Mouse (Mus musculus) lung, postnatal 0 days (tissue): Measurements from ENCODE around the gene Erg. TPM values are rescaled to one million over a fixed set of nuclear protein-coding genes. Genes with fewer than 3 reads are reported as not detected.

ENCODE experiments used
- ATAC-seq: fragments of 200-750 bp; cut with Nextera tagmentation; 2 replicates; pipeline ENCODE4 v1.8.0; 2017; ENCODE audit warnings: moderate library complexity
- DNase-seq: peaks from one replicate; pipeline ENCODE4 v3.0.0-alpha.2; 2016; ENCODE audit warnings: low spot score
- H3K27ac ChIP-seq: fragments of 300-500 bp; sonication (generic); 2 replicates; pipeline ENCODE4 v1.5.1; 2014; ENCODE audit warnings: antibody characterized with exemption, mild to moderate bottlenecking, low read length, mixed read lengths
- H3K27me3 ChIP-seq: fragments of 300-500 bp; sonication (generic); replicated peaks from 2 replicates; pipeline ENCODE4 v1.6.1; 2014; ENCODE audit warnings: low read length, mixed read lengths; ENCODE audit not compliant: insufficient read depth
- H3K36me3 ChIP-seq: fragments of 300-500 bp; sonication (generic); 2 replicates; pipeline ENCODE4 v1.6.1; 2014; ENCODE audit warnings: low read length, mixed read lengths; ENCODE audit not compliant: insufficient read depth
- H3K4me1 ChIP-seq: fragments of 300-500 bp; sonication (generic); 2 replicates; pipeline ENCODE4 v1.6.1; 2014; ENCODE audit warnings: antibody characterized with exemption, low read depth, low read length, mixed read lengths; ENCODE audit not compliant: insufficient read depth
- H3K4me2 ChIP-seq: fragments of 300-500 bp; sonication (generic); replicated peaks from 2 replicates; pipeline ENCODE4 v1.6.1; 2014; ENCODE audit warnings: low read depth, mild to moderate bottlenecking, low read length, moderate library complexity, mixed read lengths
- H3K4me3 ChIP-seq: fragments of 300-500 bp; sonication (generic); 2 replicates; pipeline ENCODE4 v1.5.1; 2014; ENCODE audit warnings: low read depth, low read length
- H3K9ac ChIP-seq: fragments of 300-500 bp; sonication (generic); replicated peaks from 2 replicates; pipeline ENCODE4 v1.6.1; 2014; ENCODE audit warnings: low read depth, mild to moderate bottlenecking
- H3K9me3 ChIP-seq: fragments of 300-500 bp; sonication (generic); 2 replicates; pipeline ENCODE4 v1.6.1; 2016; ENCODE audit warnings: low read length, mixed read lengths
- CTCF ChIP-seq: IDR thresholded peaks from 2 replicates; pipeline ENCODE4 v1.5.1; 2016; ENCODE audit warnings: antibody characterized with exemption, mild to moderate bottlenecking
- EP300 ChIP-seq: IDR thresholded peaks from 2 replicates; pipeline ENCODE4 v1.6.1; 2016; ENCODE audit warnings: antibody characterized with exemption, mild to moderate bottlenecking, control low read depth
- WGBS: fragments of 180-500 bp; shearing (Covaris S2); extraction: QIAGEN DNeasy Blood & Tissue Kit; methylation state at CpG from one replicate; pipeline ENCODE4 v1.1.7; 2014; 5-methylcytosine and 5-hydroxymethylcytosine counted together
- polyA plus RNA-seq: library from polyadenylated mRNA; unstranded; fragments of >200 nt; fragmentation: Nextera tagmentation; extraction: Ambion mirVana; gene quantifications from 2 replicates; pipeline ENCODE4 v1.2.1, GENCODE M21; 2015

The Erg gene
- polyA plus RNA-seq, 1 experiment from 2014 or later: 13.2 TPM

- Histone ChIP-seq H3K4me3 (no peak overlapping the region), H3K4me2 (no peak overlapping the region), H3K27ac (no peak overlapping the region), H3K36me3 (no peaks in the 10 kb centered on the region), H3K27me3 (no peaks in the 10 kb centered on the region), H3K9me3 (no peaks in the 10 kb centered on the region), H3K4me1 (no peaks in the 10 kb centered on the region), H3K9ac (no peak overlapping the region)
- DNase-seq: peak; percentile 13
- WGBS: 72% methylated on average over 13 of the region's 13 CpGs
- TF ChIP-seq EP300: no peak
- peak; percentile 35; the same call in 1 of the 2 replicates for ATAC-seq
These were observed 13.2 kb downstream of the Erg start for GRCm38 (mm10) chr16:95573163-95573562.

GRCm38 (mm10) chr16:95570616-95571015 lies 15.8 kb downstream of the Erg start:
- Histone ChIP-seq H3K9me3 (no peaks in the 10 kb centered on the region), H3K4me1 (no peaks in the 10 kb centered on the region), H3K9ac (no peak overlapping the region), H3K4me3 (no peak overlapping the region), H3K4me2 (no peak overlapping the region), H3K36me3 (no peaks in the 10 kb centered on the region), H3K27ac (no peak overlapping the region), H3K27me3 (no peaks in the 10 kb centered on the region)
- TF ChIP-seq EP300 (no peak), CTCF (peak; percentile 75)
- ATAC-seq (no peak), DNase-seq (peak; percentile 18)
- WGBS: 5% methylated on average over 1 of the region's 1 CpGs

- no peaks in the 10 kb centered on the region for H3K4me1 ChIP-seq
- ATAC-seq: no peak
- no peaks in the 10 kb centered on the region for H3K27me3 ChIP-seq
These were observed 29.6 kb downstream of the Erg start for GRCm38 (mm10) chr16:95556834-95557233.

GRCm38 (mm10) chr16:95553136-95553535 lies 33.3 kb downstream of the Erg start:
- H3K4me2 ChIP-seq: no peak overlapping the region
- H3K27ac ChIP-seq: no peak overlapping the region
- no peak overlapping the region for H3K9ac ChIP-seq
- H3K4me3 ChIP-seq: no peak overlapping the region
- DNase-seq: no peak
- TF ChIP-seq CTCF (no peak), EP300 (no peak)
- no peak for ATAC-seq
- H3K27me3 ChIP-seq: no peaks in the 10 kb centered on the region
- no peaks in the 10 kb centered on the region for H3K4me1 ChIP-seq
- H3K9me3 ChIP-seq: no peaks in the 10 kb centered on the region
- no peaks in the 10 kb centered on the region for H3K36me3 ChIP-seq
- WGBS: 83% methylated on average over 2 of the region's 2 CpGs

More at GRCm38 (mm10) chr16:95556834-95557233, 29.6 kb downstream of the Erg start:
- Histone ChIP-seq H3K9me3 (no peaks in the 10 kb centered on the region), H3K9ac (no peak overlapping the region), H3K4me3 (no peak overlapping the region), H3K36me3 (no peaks in the 10 kb centered on the region), H3K27ac (no peak overlapping the region), H3K4me2 (no peak overlapping the region)
- TF ChIP-seq CTCF (no peak), EP300 (no peak)
- 60% methylated on average over 4 of the region's 4 CpGs for WGBS
- DNase-seq: no peak

GRCm38 (mm10) chr16:95552495-95552894 lies 33.9 kb downstream of the Erg start:
- Histone ChIP-seq H3K36me3 (no peaks in the 10 kb centered on the region), H3K4me3 (no peak overlapping the region), H3K4me1 (no peaks in the 10 kb centered on the region), H3K27me3 (no peaks in the 10 kb centered on the region), H3K27ac (no peak overlapping the region), H3K4me2 (no peak overlapping the region), H3K9me3 (no peaks in the 10 kb centered on the region), H3K9ac (no peak overlapping the region)
- WGBS: 37% methylated on average over 16 of the region's 16 CpGs
- no peak for TF ChIP-seq CTCF
- TF ChIP-seq EP300: no peak
- no peak for ATAC-seq
- DNase-seq: no peak

- H3K27ac ChIP-seq: no peak overlapping the region
- DNase-seq: no peak
- no peak overlapping the region for H3K9ac ChIP-seq
- no peak overlapping the region for H3K4me3 ChIP-seq
- WGBS: 69% methylated on average over 5 of the region's 5 CpGs
- H3K36me3 ChIP-seq: no peaks in the 10 kb centered on the region
- H3K4me1 ChIP-seq: no peaks in the 10 kb centered on the region
- no peaks in the 10 kb centered on the region for H3K27me3 ChIP-seq
- TF ChIP-seq CTCF (no peak), EP300 (no peak)
- ATAC-seq: no peak
- H3K9me3 ChIP-seq: no peaks in the 10 kb centered on the region
- no peak overlapping the region for H3K4me2 ChIP-seq
These were observed 35.9 kb downstream of the Erg start for GRCm38 (mm10) chr16:95550496-95550895.

GRCm38 (mm10) chr16:95544753-95545152 lies 41.6 kb downstream of the Erg start:
- no peaks in the 10 kb centered on the region for H3K36me3 ChIP-seq
- H3K9ac ChIP-seq: no peak overlapping the region
- H3K27ac ChIP-seq: no peak overlapping the region
- no peak for TF ChIP-seq EP300
- TF ChIP-seq CTCF: no peak
- ATAC-seq (no peak), DNase-seq (no peak)
- H3K4me2 ChIP-seq: no peak overlapping the region
- H3K4me3 ChIP-seq: no peak overlapping the region
- no peaks in the 10 kb centered on the region for H3K9me3 ChIP-seq
- 87% methylated on average over 5 of the region's 5 CpGs for WGBS
- no peaks in the 10 kb centered on the region for H3K27me3 ChIP-seq
- no peaks in the 10 kb centered on the region for H3K4me1 ChIP-seq
